Mouse (Mus musculus) lung, postnatal 14 days (tissue): ENCODE data around the gene Odf3l2.
A peak's percentile ranks its signal among the peaks of the same experiment; 100 is the strongest.

Experiments
- DNase-seq: peaks from one replicate; pipeline ENCODE4 v3.0.0; 2021

The Odf3l2 gene

GRCm38 (mm10) chr10:79645711-79646110 is at the start of gene Odf3l2:
Odf3l2 (minus strand) TSS chr10:79645738.
- DNase-seq, result no peak

- DNase-seq, result no peak
These were observed 48.8 kb upstream of the Odf3l2 start for GRCm38 (mm10) chr10:79694379-79694655.

- DNase-seq, result no peak
These were observed 48.2 kb upstream of the Odf3l2 start for GRCm38 (mm10) chr10:79693580-79694378.

GRCm38 (mm10) chr10:79691986-79692548 is 46.5 kb upstream of the Odf3l2 start:
- no peak for DNase-seq

GRCm38 (mm10) chr10:79689178-79689577 is 43.6 kb upstream of the Odf3l2 start:
- DNase-seq, result no peak

- DNase-seq, result no peak
These were observed 43.2 kb upstream of the Odf3l2 start, which contains the start of gene Gzmm for GRCm38 (mm10) chr10:79688720-79689119. Gzmm (plus strand) TSS chr10:79689020.

- DNase-seq, result no peak
These were observed 42.0 kb upstream of the Odf3l2 start for GRCm38 (mm10) chr10:79687513-79687912.

GRCm38 (mm10) chr10:79686691-79687090 is 41.2 kb upstream of the Odf3l2 start:
- DNase-seq, result no peak

GRCm38 (mm10) chr10:79686219-79686618 is 40.7 kb upstream of the Odf3l2 start:
- DNase-seq, result no peak

- no peak for DNase-seq
These were observed 39.4 kb upstream of the Odf3l2 start for GRCm38 (mm10) chr10:79684770-79685600.

- no peak for DNase-seq
These were observed 38.4 kb upstream of the Odf3l2 start for GRCm38 (mm10) chr10:79683726-79684640.

- peak; percentile 67 for DNase-seq
These were observed 37.5 kb upstream of the Odf3l2 start for GRCm38 (mm10) chr10:79682916-79683582.

- peak; percentile 25 for DNase-seq
These were observed 37.0 kb upstream of the Odf3l2 start for GRCm38 (mm10) chr10:79682551-79682915.

GRCm38 (mm10) chr10:79681591-79682245 is 36.2 kb upstream of the Odf3l2 start, which contains the start of gene Cdc34:
Cdc34 (plus strand) TSS chr10:79682195.
- DNase-seq, result peak; percentile 99

GRCm38 (mm10) chr10:79680606-79681495 is 35.3 kb upstream of the Odf3l2 start:
- no peak for DNase-seq

- no peak for DNase-seq
These were observed 30.0 kb upstream of the Odf3l2 start for GRCm38 (mm10) chr10:79675346-79676035.

- DNase-seq, result no peak
These were observed 27.5 kb upstream of the Odf3l2 start for GRCm38 (mm10) chr10:79673054-79673453.

GRCm38 (mm10) chr10:79672088-79672455 is 26.5 kb upstream of the Odf3l2 start:
- DNase-seq, result no peak

- DNase-seq, result no peak
These were observed 26.0 kb upstream of the Odf3l2 start for GRCm38 (mm10) chr10:79671396-79672087.
